Mouse (Mus musculus) frontal cortex, postnatal 10 days (tissue): ENCODE data around the gene Acad12.
"Not testable (repeated sequence)": the region's sequence is repeated elsewhere in the genome, so short reads cannot be mapped to it uniquely, and the experiment has no call there.

Experiments used
- DNase-seq, 2 experiments: peaks; one replicate each; pipeline ENCODE4 v3.0.0; 2022; ENCODE audit warnings: low spot score in 2 of 2, mixed read lengths in 1 of 2

Acad12 gene

GRCm38 (mm10) chr5:121618592-121619513, at the start of gene Acad12:
Acad12 (minus strand) TSS chr5:121618938.
- peak; percentile 44 to 70 for DNase-seq

GRCm38 (mm10) chr5:121668411-121668810, 49.7 kb upstream of the Acad12 start:
- DNase-seq, result no peak

GRCm38 (mm10) chr5:121667067-121667466, 48.3 kb upstream of the Acad12 start:
- DNase-seq, result no peak

GRCm38 (mm10) chr5:121664971-121665370, 46.2 kb upstream of the Acad12 start:
- DNase-seq, result no peak

GRCm38 (mm10) chr5:121664078-121664477, 45.3 kb upstream of the Acad12 start:
- no peak for DNase-seq

- no peak for DNase-seq
Observed at GRCm38 (mm10) chr5:121663456-121663855, 44.7 kb upstream of the Acad12 start.

- DNase-seq, result no peak
Observed at GRCm38 (mm10) chr5:121661494-121661893, 42.8 kb upstream of the Acad12 start.

- peak in 1 of 2 experiments; percentile 20 for DNase-seq
Observed at GRCm38 (mm10) chr5:121660897-121661254, 42.1 kb upstream of the Acad12 start.

GRCm38 (mm10) chr5:121660059-121660896, 41.5 kb upstream of the Acad12 start, which contains the start of the genes Acad10 and Brap:
Acad10 (minus strand) TSS chr5:121660514.
Brap (plus strand) TSS chr5:121660563.
- DNase-seq, result peak; percentile 88 to 94

GRCm38 (mm10) chr5:121657656-121658055, 38.9 kb upstream of the Acad12 start:
- not testable (repeated sequence) for DNase-seq

GRCm38 (mm10) chr5:121656866-121657265, 38.1 kb upstream of the Acad12 start:
- DNase-seq, result not testable (repeated sequence)

- DNase-seq, result no peak
Observed at GRCm38 (mm10) chr5:121654526-121654925, 35.8 kb upstream of the Acad12 start.

GRCm38 (mm10) chr5:121649134-121649533, 30.4 kb upstream of the Acad12 start:
- DNase-seq, result no peak

GRCm38 (mm10) chr5:121639601-121640000, 20.9 kb upstream of the Acad12 start:
- no peak for DNase-seq

GRCm38 (mm10) chr5:121637296-121637695, 18.6 kb upstream of the Acad12 start:
- DNase-seq, result no peak

- DNase-seq, result no peak
Observed at GRCm38 (mm10) chr5:121634668-121635067, 15.9 kb upstream of the Acad12 start.

- DNase-seq, result no peak
Observed at GRCm38 (mm10) chr5:121632804-121633203, 14.1 kb upstream of the Acad12 start.

GRCm38 (mm10) chr5:121631106-121631647, 12.4 kb upstream of the Acad12 start:
- DNase-seq, result not testable (repeated sequence)

- peak in 1 of 2 experiments; percentile 40 for DNase-seq
Observed at GRCm38 (mm10) chr5:121627871-121628270, 9.1 kb upstream of the Acad12 start.

- DNase-seq, result no peak
Observed at GRCm38 (mm10) chr5:121623241-121623640, 4.5 kb upstream of the Acad12 start.

- DNase-seq, result no peak
Observed at GRCm38 (mm10) chr5:121621102-121621501, 2.4 kb upstream of the Acad12 start.

- not testable (repeated sequence) for DNase-seq
Observed at GRCm38 (mm10) chr5:121614921-121615320, 3.8 kb downstream of the Acad12 start.
